Mouse (Mus musculus): Measurements from ENCODE around the gene Prmt1. TPM values are rescaled to one million over a fixed set of nuclear protein-coding genes. Genes with fewer than 3 reads are reported as not detected.

Gene Prmt1
- polyA plus RNA-seq, 1 experiment from 2014 or later = 210 TPM

GRCm38 (mm10) chr7:44973415-44974130 is 12.8 kb downstream of the Prmt1 start:
- Histone ChIP-seq H3K4me3 (replicated peaks; ENCODE audit: low read length) (peak overlapping the region; percentile 47), H3K27me3 (ENCODE audit: control insufficient read depth, insufficient read depth, low read length) (no peaks in the 10 kb centered on the region), H3K9me3 (ENCODE audit: control insufficient read depth, low read length) (no peaks in the 10 kb centered on the region), H3K4me2 (replicated peaks) (peak overlapping the region; percentile 97), H3K4me1 (replicated peaks; ENCODE audit: control insufficient read depth, insufficient read depth, low read length) (peaks cover 32% of the 10 kb centered on the region), H3K27ac (peak overlapping the region; percentile 95), H3K9ac (peak overlapping the region; percentile 82), H3K36me3 (replicated peaks; ENCODE audit: control insufficient read depth, insufficient read depth) (peaks cover 35% of the 10 kb centered on the region)
- 35% methylated on average over 14 of the region's 14 CpGs for WGBS
- no peak for DNase-seq (ENCODE audit: low spot score)
- no peak for ATAC-seq (ENCODE audit: low FRiP score)

- 73% methylated on average over 7 of the region's 7 CpGs for WGBS
- no peak for ATAC-seq (ENCODE audit: low FRiP score)
Measured at GRCm38 (mm10) chr7:44971142-44971541, 15.2 kb downstream of the Prmt1 start.

DNA sequence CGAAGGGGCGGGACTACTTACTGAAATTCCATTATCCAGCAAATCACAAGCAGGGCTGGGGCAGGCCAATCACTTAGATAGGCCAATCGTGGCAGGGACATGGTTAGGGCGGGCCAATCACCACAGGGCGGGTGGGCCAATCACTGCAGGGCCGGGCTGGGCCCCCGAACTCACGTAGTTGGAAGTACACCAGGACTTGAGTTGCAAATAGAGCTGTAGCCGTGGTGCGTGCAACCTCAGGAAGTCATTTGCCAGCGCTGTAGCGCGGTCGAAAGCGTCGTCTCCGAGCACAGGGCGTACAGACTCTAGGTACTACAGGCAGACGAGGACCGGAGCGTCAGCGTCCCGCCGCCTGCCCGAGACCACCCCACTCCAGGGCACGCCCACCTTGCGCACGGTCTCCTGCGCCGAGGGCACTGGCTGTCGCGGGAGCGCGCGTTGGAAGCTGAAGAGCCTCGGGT is 16.1 kb downstream of the Prmt1 start:
- Histone ChIP-seq H3K4me3 (replicated peaks; ENCODE audit: low read length) (peak overlapping the region; percentile 50), H3K36me3 (replicated peaks; ENCODE audit: control insufficient read depth, insufficient read depth) (peaks cover 31% of the 10 kb centered on the region), H3K4me1 (replicated peaks; ENCODE audit: control insufficient read depth, insufficient read depth, low read length) (peaks cover 29% of the 10 kb centered on the region), H3K27me3 (ENCODE audit: control insufficient read depth, insufficient read depth, low read length) (no peaks in the 10 kb centered on the region), H3K4me2 (replicated peaks) (peak overlapping the region; percentile 83), H3K9me3 (ENCODE audit: control insufficient read depth, low read length) (no peaks in the 10 kb centered on the region), H3K9ac (peak overlapping the region; percentile 61), H3K27ac (peak overlapping the region; percentile 86)
- WGBS = under 1% methylated on average over 36 of the region's 36 CpGs
- DNase-seq (ENCODE audit: low spot score) (peak; percentile 88), ATAC-seq (ENCODE audit: low FRiP score) (peak; percentile 95)

More at GRCm38 (mm10) chr7:44971142-44971541, 15.2 kb downstream of the Prmt1 start:
- Histone ChIP-seq H3K9ac (peak overlapping the region; percentile 61), H3K4me2 (replicated peaks) (peak overlapping the region; percentile 83), H3K27ac (peak overlapping the region; percentile 86), H3K27me3 (ENCODE audit: control insufficient read depth, insufficient read depth, low read length) (no peaks in the 10 kb centered on the region), H3K36me3 (replicated peaks; ENCODE audit: control insufficient read depth, insufficient read depth) (peaks cover 31% of the 10 kb centered on the region), H3K4me1 (replicated peaks; ENCODE audit: control insufficient read depth, insufficient read depth, low read length) (peaks cover 32% of the 10 kb centered on the region), H3K4me3 (replicated peaks; ENCODE audit: low read length) (peak overlapping the region; percentile 50), H3K9me3 (ENCODE audit: control insufficient read depth, low read length) (no peaks in the 10 kb centered on the region)
- no peak for DNase-seq (ENCODE audit: low spot score)

- Histone ChIP-seq H3K9ac (no peak overlapping the region), H3K4me2 (replicated peaks) (no peak overlapping the region)
Measured at GRCm38 (mm10) chr7:44966638-44967037, 19.7 kb downstream of the Prmt1 start.

DNA sequence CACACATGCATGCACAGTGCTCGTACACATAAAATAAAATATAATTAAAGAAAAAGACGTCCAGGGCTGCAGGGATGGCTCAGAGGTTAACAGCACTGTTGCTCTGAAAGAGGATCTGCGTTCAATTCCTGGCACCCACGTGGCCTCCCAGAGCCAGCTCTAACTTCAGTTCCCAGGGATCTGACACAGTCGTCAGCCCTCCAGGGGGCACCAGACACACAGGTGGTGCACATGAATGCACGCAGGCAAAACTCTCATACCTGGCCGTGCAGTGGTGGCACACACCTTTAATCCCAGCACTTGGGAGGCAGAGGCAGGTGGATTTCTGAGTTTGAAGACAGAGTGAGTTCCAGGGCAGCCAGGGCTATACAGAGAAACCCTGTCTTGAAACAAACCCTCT is 20.4 kb downstream of the Prmt1 start:
- Histone ChIP-seq H3K36me3 (replicated peaks; ENCODE audit: control insufficient read depth, insufficient read depth) (peaks cover 70% of the 10 kb centered on the region), H3K4me1 (replicated peaks; ENCODE audit: control insufficient read depth, insufficient read depth, low read length) (peaks cover 2% of the 10 kb centered on the region), H3K4me2 (replicated peaks) (no peak overlapping the region), H3K9me3 (ENCODE audit: control insufficient read depth, low read length) (no peaks in the 10 kb centered on the region), H3K27me3 (ENCODE audit: control insufficient read depth, insufficient read depth, low read length) (no peaks in the 10 kb centered on the region), H3K27ac (no peak overlapping the region), H3K9ac (no peak overlapping the region), H3K4me3 (replicated peaks; ENCODE audit: low read length) (no peak overlapping the region)
- WGBS = 85% methylated on average over 7 of the region's 7 CpGs
- ATAC-seq (ENCODE audit: low FRiP score) (no peak), DNase-seq (ENCODE audit: low spot score) (no peak)

More at GRCm38 (mm10) chr7:44966638-44967037, 19.7 kb downstream of the Prmt1 start:
- Histone ChIP-seq H3K4me1 (replicated peaks; ENCODE audit: control insufficient read depth, insufficient read depth, low read length) (peaks cover 9% of the 10 kb centered on the region), H3K4me3 (replicated peaks; ENCODE audit: low read length) (no peak overlapping the region), H3K36me3 (replicated peaks; ENCODE audit: control insufficient read depth, insufficient read depth) (peaks cover 63% of the 10 kb centered on the region), H3K27ac (no peak overlapping the region), H3K27me3 (ENCODE audit: control insufficient read depth, insufficient read depth, low read length) (no peaks in the 10 kb centered on the region), H3K9me3 (ENCODE audit: control insufficient read depth, low read length) (no peaks in the 10 kb centered on the region)
- DNase-seq (ENCODE audit: low spot score) (no peak), ATAC-seq (ENCODE audit: low FRiP score) (no peak)
- WGBS = 74% methylated on average over 15 of the region's 15 CpGs

GRCm38 (mm10) chr7:44964990-44965389 is 21.4 kb downstream of the Prmt1 start:
- DNase-seq (ENCODE audit: low spot score) (no peak), ATAC-seq (ENCODE audit: low FRiP score) (no peak)
- no peaks in the 10 kb centered on the region for H3K27me3 ChIP-seq (ENCODE audit: control insufficient read depth, insufficient read depth, low read length)
- peaks cover 76% of the 10 kb centered on the region for H3K36me3 ChIP-seq (replicated peaks; ENCODE audit: control insufficient read depth, insufficient read depth)
- no peaks in the 10 kb centered on the region for H3K4me1 ChIP-seq (replicated peaks; ENCODE audit: control insufficient read depth, insufficient read depth, low read length)
- H3K9me3 ChIP-seq (ENCODE audit: control insufficient read depth, low read length) = no peaks in the 10 kb centered on the region
- no peak overlapping the region for H3K4me3 ChIP-seq (replicated peaks; ENCODE audit: low read length)
- 93% methylated on average over 13 of the region's 13 CpGs for WGBS
- H3K9ac ChIP-seq = no peak overlapping the region
- H3K4me2 ChIP-seq (replicated peaks) = no peak overlapping the region
- H3K27ac ChIP-seq = no peak overlapping the region

- H3K9ac ChIP-seq = no peak overlapping the region
- H3K9me3 ChIP-seq (ENCODE audit: control insufficient read depth, low read length) = no peaks in the 10 kb centered on the region
- WGBS = 93% methylated on average over 5 of the region's 5 CpGs
- no peak for DNase-seq (ENCODE audit: low spot score)
- H3K4me2 ChIP-seq (replicated peaks) = no peak overlapping the region
- peaks cover 84% of the 10 kb centered on the region for H3K36me3 ChIP-seq (replicated peaks; ENCODE audit: control insufficient read depth, insufficient read depth)
- no peak overlapping the region for H3K4me3 ChIP-seq (replicated peaks; ENCODE audit: low read length)
- no peaks in the 10 kb centered on the region for H3K4me1 ChIP-seq (replicated peaks; ENCODE audit: control insufficient read depth, insufficient read depth, low read length)
- no peaks in the 10 kb centered on the region for H3K27me3 ChIP-seq (ENCODE audit: control insufficient read depth, insufficient read depth, low read length)
- ATAC-seq (ENCODE audit: low FRiP score) = no peak
- no peak overlapping the region for H3K27ac ChIP-seq
Measured at GRCm38 (mm10) chr7:44962831-44963230, 23.5 kb downstream of the Prmt1 start.

DNA sequence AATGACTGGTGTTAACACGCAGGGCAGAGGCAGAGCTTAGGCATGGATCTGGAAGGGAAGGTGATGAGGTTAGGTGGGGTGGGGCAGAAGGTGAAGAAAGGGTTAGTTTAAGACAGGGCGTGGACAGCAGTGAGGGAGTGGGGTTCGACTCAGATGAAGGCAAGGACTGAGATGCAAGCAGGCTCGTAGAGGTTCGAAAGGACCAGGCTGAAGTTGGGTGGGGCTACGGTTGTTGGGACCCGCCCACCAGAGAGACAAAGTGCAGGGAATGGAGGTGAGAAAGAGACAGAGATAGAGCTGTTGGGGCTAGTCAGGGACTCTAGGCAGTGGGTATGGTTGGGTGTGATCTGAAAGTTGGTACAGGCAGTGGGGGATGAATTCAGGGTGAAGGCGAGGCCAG is 24.0 kb downstream of the Prmt1 start:
- 88% methylated on average over 8 of the region's 8 CpGs for WGBS
- H3K4me3 ChIP-seq (replicated peaks; ENCODE audit: low read length) = no peak overlapping the region
- H3K36me3 ChIP-seq (replicated peaks; ENCODE audit: control insufficient read depth, insufficient read depth) = peaks cover 81% of the 10 kb centered on the region
- H3K4me1 ChIP-seq (replicated peaks; ENCODE audit: control insufficient read depth, insufficient read depth, low read length) = no peaks in the 10 kb centered on the region
- no peak overlapping the region for H3K27ac ChIP-seq
- H3K4me2 ChIP-seq (replicated peaks) = no peak overlapping the region
- H3K27me3 ChIP-seq (ENCODE audit: control insufficient read depth, insufficient read depth, low read length) = no peaks in the 10 kb centered on the region
- no peak overlapping the region for H3K9ac ChIP-seq
- no peaks in the 10 kb centered on the region for H3K9me3 ChIP-seq (ENCODE audit: control insufficient read depth, low read length)
- no peak for ATAC-seq (ENCODE audit: low FRiP score)
- DNase-seq (ENCODE audit: low spot score) = no peak

- WGBS = 92% methylated on average over 13 of the region's 13 CpGs
- Histone ChIP-seq H3K9ac (no peak overlapping the region), H3K9me3 (ENCODE audit: control insufficient read depth, low read length) (no peaks in the 10 kb centered on the region), H3K36me3 (replicated peaks; ENCODE audit: control insufficient read depth, insufficient read depth) (peaks cover 65% of the 10 kb centered on the region), H3K4me1 (replicated peaks; ENCODE audit: control insufficient read depth, insufficient read depth, low read length) (no peaks in the 10 kb centered on the region), H3K4me3 (replicated peaks; ENCODE audit: low read length) (no peak overlapping the region), H3K27me3 (ENCODE audit: control insufficient read depth, insufficient read depth, low read length) (no peaks in the 10 kb centered on the region), H3K4me2 (replicated peaks) (no peak overlapping the region), H3K27ac (no peak overlapping the region)
- no peak for DNase-seq (ENCODE audit: low spot score)
- no peak for ATAC-seq (ENCODE audit: low FRiP score)
Measured at GRCm38 (mm10) chr7:44960512-44960910, 25.9 kb downstream of the Prmt1 start.
